13 mouse cellular contexts compared by ENCODE assay signal in the genomic region with DNA sequence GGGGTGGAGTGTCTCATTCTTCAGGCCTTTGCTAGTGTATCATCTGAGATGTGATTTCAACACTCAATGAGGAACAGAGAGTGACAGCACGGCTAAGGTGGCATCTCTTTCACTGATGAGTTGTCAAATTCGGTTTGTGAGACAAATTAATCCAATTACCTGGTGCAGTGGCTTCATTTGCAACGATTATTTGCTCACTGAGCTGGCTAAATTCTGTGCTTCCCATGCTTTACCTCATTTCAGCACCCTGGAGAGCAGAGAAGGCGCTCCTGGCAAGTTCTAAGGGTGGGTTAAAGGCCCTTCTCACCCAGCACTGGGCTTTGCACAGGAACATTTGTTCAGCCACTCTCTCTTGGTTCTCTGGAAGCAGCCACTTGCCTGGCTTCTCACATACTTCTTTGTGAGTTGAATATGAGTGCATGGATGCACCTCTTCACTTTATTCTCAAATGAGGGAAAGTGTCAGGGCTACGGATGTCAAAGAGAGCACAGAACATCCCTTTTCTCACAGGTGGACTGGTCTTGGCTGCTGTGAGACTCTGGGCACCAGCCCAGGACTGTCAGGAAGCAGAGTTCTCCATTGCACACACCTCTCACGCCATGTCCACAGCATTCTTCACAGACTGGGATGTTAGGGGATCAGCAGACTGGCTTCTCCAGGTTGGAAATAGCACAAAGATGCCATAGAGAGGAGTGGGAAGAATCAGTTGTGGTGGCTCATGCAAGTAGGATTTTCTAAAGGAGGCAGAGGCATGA.
A peak's percentile ranks its signal among the peaks of the same experiment; 100 is the strongest.
DNase-seq lines count a peak whose midpoint lies in the region; ATAC-seq and TF ChIP-seq lines count a peak whose summit lies in the region.
"Had no signal": no experiment of that assay in that cellular context is flagged by ENCODE, and none has a peak within 500 bp of the region (broad histone marks: within the 10 kb centered on the region; RNA-seq: fewer than 3 reads in every experiment).

No protein-coding gene starts in this region.

- H3K27ac ChIP-seq in kidney, adult 2 months (ENCODE audit: insufficient read depth, low read depth, low read length): no peak overlapping the region
- H3K27ac ChIP-seq in embryonic facial prominence, embryonic 11.5 days (replicated peaks; ENCODE audit: low read depth, low read length): no peak overlapping the region
- H3K27ac ChIP-seq: embryonic facial prominence, embryonic 13.5 days; intestine, embryonic 15.5 days; limb, embryonic 12.5 days; midbrain, embryonic 15.5 days had no signal

- no peaks in the 10 kb centered on the region for H3K4me1 ChIP-seq in kidney, adult 2 months (ENCODE audit: control insufficient read depth, insufficient read depth, low read length)
- H3K4me1 ChIP-seq in embryonic facial prominence, embryonic 11.5 days (ENCODE audit: control insufficient read depth, insufficient read depth, low read length): no peaks in the 10 kb centered on the region
- H3K4me1 ChIP-seq: embryonic facial prominence, embryonic 13.5 days; intestine, embryonic 15.5 days; limb, embryonic 12.5 days; midbrain, embryonic 15.5 days had no signal

- H3K4me3 ChIP-seq in kidney, adult 2 months (ENCODE audit: insufficient read depth, low read depth, low read length): no peak overlapping the region
- H3K4me3 ChIP-seq in embryonic facial prominence, embryonic 11.5 days (ENCODE audit: low read depth, low read length): no peak overlapping the region
- H3K4me3 ChIP-seq: embryonic facial prominence, embryonic 13.5 days; intestine, embryonic 15.5 days; limb, embryonic 12.5 days; midbrain, embryonic 15.5 days had no signal

- H3K9me3 ChIP-seq in embryonic facial prominence, embryonic 11.5 days (replicated peaks; ENCODE audit: control insufficient read depth, low read length): no peaks in the 10 kb centered on the region
- H3K9me3 ChIP-seq: embryonic facial prominence, embryonic 13.5 days; intestine, embryonic 15.5 days; limb, embryonic 12.5 days; midbrain, embryonic 15.5 days had no signal

- TF ChIP-seq CTCF in kidney, adult 2 months (conservative IDR thresholded peaks at IDR 0.05; ENCODE audit: insufficient read depth, insufficient read length, low read depth, low read length): no peak

- no peak for ATAC-seq in embryonic facial prominence, embryonic 11.5 days (replicated peaks; ENCODE audit: insufficient number of reproducible peaks, low FRiP score, low TSS enrichment, low read depth)
- ATAC-seq: intestine, embryonic 15.5 days; midbrain, embryonic 15.5 days had no signal

- no peak overlapping the region for H3K9ac ChIP-seq in embryonic facial prominence, embryonic 11.5 days (replicated peaks; ENCODE audit: low read length)
- H3K9ac ChIP-seq: embryonic facial prominence, embryonic 13.5 days; intestine, embryonic 15.5 days; limb, embryonic 12.5 days; midbrain, embryonic 15.5 days had no signal

- WGBS in kidney, adult 2 months: 35% methylated on average over 6 of the region's 6 CpGs
- WGBS in embryonic facial prominence, embryonic 11.5 days: 53% methylated on average over 6 of the region's 6 CpGs

- H3K36me3 ChIP-seq in kidney, adult 2 months (ENCODE audit: control insufficient read depth, insufficient read depth, low read length): no peaks in the 10 kb centered on the region
- no peaks in the 10 kb centered on the region for H3K36me3 ChIP-seq in embryonic facial prominence, embryonic 11.5 days (replicated peaks; ENCODE audit: control insufficient read depth, insufficient read depth, low read depth, low read length)
- H3K36me3 ChIP-seq: embryonic facial prominence, embryonic 13.5 days; intestine, embryonic 15.5 days; limb, embryonic 12.5 days; midbrain, embryonic 15.5 days had no signal

- peak; percentile 2 for DNase-seq in kidney, adult 2 months
- DNase-seq in kidney, adult 18-20 months: no peak
- DNase-seq in 3T3-L1 (ENCODE audit: low read depth, low spot score) (peak; percentile 9), ES-CJ7 (ENCODE audit: low read depth, low spot score) (peak; percentile 51), MN1 (ENCODE audit: low spot score) (no peak)
- peak; percentile 76 for DNase-seq in embryonic facial prominence, embryonic 11.5 days (ENCODE audit: low spot score)
- no peak for DNase-seq in urinary bladder, postnatal 25 days (ENCODE audit: low spot score)
- no peak for DNase-seq in heart, adult 18-20 months
- DNase-seq: gastrocnemius, postnatal 36 days had no signal

- H3K27me3 ChIP-seq in kidney, adult 2 months (replicated peaks; ENCODE audit: control insufficient read depth, insufficient read depth, low read length): no peaks in the 10 kb centered on the region
- no peaks in the 10 kb centered on the region for H3K27me3 ChIP-seq in embryonic facial prominence, embryonic 11.5 days (ENCODE audit: control insufficient read depth, insufficient read depth, low read length)
- H3K27me3 ChIP-seq: embryonic facial prominence, embryonic 13.5 days; intestine, embryonic 15.5 days; limb, embryonic 12.5 days; midbrain, embryonic 15.5 days had no signal

- TF ChIP-seq POLR2A in kidney, adult 2 months (IDR thresholded peaks at IDR 0.05; ENCODE audit: low read depth, low read length): no peak

- no peak overlapping the region for H3K4me2 ChIP-seq in embryonic facial prominence, embryonic 11.5 days (ENCODE audit: low read depth, low read length)
- H3K4me2 ChIP-seq: embryonic facial prominence, embryonic 13.5 days; intestine, embryonic 15.5 days; limb, embryonic 12.5 days; midbrain, embryonic 15.5 days had no signal

Comparison
In these comparisons a context has a peak if more than half of its experiments do, and no peak if none do; other contexts are left out.
1. DNase-seq: peak in kidney, adult 2 months (single experiment), 3T3-L1 (single experiment), ES-CJ7 (single experiment) and embryonic facial prominence, embryonic 11.5 days (single experiment); none in kidney, adult 18-20 months (single experiment), MN1 (single experiment), urinary bladder, postnatal 25 days (single experiment) and heart, adult 18-20 months (0 of 2).